Mouse (Mus musculus) urinary bladder, postnatal 14 days (tissue): ENCODE measurements around the gene Unkl.

Source experiments
- DNase-seq: peaks from one replicate; pipeline ENCODE4 v3.0.0; 2021; ENCODE audit warnings: low spot score

Unkl gene

DNA sequence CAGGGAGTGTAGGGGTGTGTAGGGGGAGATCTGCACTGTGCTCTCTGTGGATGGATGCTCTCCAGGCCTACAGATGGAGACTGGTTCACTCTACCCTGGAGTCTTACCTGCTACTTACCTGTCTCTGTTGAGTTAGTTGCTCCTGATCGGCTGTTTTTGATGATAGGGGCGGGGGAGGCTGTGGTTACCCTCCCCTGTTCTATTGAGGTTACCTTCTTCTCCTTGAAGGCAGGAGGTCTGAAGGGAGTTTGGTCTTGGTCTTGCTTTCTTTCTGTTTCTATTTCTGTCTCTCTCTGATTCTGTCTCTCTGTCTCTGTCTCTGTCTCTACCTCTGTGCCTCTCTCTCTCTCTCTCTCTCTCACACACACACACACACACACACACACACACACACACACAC is 66.9 kb downstream of the Unkl start:
- no peak for DNase-seq

DNA sequence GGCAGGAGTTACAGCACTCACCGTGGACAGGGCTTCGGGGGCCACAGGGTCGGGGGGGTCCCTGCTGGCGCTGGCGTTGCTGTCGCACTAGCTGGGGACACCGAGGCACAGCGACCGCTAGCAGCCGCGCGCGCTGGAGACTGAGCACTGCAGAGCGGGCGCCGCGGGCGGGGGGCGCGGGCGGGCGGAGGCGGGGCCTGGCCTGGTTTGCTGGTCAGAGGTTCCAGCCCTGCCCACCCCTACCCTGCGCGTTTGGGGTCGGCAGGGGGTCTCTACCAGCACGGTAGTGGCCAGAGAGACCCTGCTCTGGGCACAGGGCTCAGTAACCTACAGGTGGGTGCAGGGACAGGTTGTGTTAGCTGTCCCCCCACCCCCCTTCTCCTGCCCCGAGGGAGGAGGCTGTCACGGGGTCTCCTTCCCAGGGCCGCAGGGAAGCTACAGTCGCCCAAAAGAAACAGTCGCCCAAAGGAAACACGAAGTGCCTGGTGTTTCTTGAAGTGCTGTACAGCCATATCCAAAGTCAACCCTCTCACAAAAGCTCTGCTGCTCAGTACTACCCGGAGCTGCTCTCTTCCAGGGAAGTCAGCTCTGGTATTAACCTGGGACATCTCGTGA is 68.0 kb downstream of the Unkl start, which contains the start of gene Baiap3:
Gene Baiap3 (minus strand): TSS at position 225 of the 615 bp plus-strand sequence.
- DNase-seq, result no peak

DNA sequence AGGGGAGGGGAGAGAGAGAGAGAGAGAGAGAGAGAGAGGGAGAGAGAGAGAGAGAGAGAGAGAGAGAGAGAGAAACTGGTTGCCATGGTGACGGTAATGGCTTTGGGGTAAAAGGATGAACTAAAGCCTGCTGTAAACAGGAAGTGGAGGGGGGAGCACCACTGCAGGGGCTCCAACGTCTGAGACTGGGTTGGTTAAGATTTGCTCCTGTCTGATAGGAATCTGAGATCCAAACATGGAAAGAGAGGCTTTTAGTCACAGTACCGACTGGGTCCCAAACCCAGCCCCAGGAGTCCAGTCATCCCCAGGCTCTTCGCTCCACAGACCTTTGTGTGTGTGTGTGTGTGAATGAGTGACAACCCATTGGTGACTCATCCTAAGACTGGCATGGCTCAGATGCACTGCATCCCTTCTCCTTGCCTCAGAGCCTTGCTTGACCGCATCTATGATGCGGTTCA is 69.6 kb downstream of the Unkl start:
- DNase-seq, result no peak

DNA sequence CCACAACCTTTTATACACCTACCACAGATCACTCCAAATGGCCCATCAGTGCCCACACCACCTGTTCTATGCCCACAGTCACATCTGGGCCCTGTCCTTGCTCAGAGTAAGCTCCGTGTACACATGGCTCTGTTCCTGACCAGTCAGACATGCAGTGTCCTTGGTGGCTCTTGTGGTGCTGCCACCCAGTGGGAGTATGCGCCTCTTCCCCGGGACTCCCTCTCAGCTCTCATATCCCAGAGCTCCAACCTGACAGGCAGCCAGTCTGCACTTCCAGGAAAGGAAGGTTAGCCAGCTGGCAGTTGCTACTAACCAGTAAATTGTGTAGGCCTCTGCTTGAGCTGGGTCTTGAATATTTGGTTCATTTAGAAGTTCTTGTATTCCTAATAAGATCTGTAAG is 76.3 kb downstream of the Unkl start:
- no peak for DNase-seq

DNA sequence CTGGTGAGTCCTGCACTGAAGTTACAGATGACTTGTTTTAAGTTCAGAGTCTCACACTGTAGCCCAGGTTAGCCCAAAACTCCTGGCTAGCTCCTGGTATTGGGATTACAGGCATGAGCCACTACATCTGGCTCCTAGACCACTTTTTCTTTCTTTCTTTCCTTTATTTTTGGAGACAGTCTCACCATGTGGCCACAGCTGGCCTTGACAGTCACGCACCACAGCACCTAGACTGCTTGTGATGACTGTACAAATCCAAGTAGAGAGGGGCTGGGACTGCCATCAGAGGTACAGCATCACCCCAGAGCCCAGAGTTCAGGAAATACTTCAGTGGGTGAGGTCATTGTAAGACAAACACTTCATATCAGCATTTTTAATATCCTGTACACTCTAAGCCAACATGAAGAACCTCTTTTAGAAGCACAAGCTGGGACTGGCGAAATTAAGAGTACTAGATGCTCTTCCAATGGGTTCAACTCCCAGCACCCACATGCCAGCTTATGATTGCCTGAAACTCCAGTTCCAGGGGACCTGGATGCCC is 82.7 kb downstream of the Unkl start:
- no peak for DNase-seq

DNA sequence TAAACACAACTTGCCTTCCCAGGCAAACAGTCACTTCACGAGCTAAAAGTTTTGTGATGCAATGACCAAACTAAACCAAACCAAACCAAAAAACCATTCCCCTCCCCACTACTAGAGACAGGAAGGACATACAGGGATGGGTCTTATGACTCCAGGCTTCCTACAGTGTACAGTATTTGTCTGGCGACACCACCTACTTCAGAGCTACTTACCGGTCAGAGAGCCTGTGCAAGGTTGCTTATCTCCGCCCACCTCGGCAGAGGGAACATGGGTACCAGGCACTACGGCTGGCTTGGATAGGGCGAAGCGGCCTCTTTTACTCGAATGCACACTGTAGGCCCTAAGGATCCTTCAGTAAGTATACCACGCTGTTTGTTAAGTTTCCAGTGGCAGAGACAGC is 84.1 kb downstream of the Unkl start:
- peak; percentile 30 for DNase-seq

DNA sequence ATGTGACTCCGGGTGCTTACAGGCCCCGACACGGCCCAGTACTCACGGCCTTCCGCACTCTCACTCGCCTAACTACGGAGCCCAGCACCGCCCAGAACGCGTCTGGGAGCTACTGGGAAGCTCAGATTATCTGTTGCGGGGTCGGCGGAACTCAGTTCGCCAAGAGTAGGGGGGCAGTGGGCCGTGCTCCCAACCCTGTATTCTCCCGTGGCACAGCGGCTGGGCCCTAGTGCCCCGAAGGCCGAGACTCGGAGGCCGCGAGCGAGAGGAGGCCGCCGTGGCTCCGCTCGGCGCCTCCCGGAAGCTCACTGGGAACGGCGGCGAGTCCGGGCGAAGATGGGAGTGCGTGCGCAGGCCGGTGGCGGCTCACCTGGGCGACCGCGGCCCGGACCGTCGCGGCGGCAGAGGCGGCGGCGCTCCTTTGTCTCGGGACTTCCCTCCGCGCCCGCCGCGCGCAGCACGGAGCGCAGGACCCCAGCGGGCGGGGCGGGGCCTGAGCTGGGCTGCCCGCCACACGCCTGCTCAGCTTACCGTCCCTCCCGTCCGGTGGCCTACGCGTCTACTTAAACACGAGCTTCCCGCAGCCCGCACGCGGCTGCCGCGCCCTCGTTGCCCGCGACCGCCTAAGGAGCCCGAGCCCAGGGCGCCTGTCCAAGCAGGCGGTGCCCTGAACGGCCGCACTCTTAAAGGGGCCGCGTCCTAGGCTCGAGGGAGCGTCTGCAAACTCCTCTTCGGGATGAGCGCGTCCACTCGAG is 84.9 kb downstream of the Unkl start:
- DNase-seq, result peak; percentile 89

DNA sequence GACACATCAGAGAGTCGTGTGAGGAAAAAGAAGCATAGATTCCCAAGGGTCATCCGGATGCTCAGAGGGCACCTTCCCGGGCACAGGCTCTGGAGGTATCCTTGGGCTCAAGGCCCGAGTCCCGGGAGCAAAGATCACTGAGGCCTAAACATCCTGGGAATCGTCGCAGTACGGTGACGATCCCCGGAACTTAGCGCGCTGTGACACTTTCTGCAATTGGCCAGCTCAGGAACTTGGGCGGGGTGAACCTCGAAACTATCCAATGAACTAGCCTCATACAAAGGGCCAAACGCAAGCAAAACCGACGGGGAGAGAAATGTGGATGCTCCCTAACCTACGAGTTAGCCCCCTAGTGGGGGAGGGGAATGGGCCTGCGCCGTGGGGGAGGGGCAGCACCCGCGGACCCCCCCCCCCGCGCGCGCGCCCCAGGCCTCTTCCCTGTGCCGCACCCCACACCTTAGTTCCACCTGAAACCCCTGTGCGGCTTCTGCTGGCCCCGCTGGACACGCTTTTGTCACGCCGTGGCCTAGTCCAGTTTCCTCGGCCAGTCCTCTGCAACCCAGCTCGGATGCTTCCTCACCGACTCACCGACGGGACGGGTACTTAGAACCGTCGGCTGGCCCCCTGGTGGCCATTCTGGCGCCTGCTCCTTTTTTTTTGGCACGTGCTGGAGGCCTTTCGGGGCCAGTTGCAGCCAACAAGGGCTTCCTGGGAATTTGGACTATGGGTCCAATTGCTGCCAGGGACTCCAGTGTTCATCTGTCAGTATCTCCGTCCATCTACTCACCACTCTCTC is 85.7 kb downstream of the Unkl start:
- peak; percentile 92 for DNase-seq

DNA sequence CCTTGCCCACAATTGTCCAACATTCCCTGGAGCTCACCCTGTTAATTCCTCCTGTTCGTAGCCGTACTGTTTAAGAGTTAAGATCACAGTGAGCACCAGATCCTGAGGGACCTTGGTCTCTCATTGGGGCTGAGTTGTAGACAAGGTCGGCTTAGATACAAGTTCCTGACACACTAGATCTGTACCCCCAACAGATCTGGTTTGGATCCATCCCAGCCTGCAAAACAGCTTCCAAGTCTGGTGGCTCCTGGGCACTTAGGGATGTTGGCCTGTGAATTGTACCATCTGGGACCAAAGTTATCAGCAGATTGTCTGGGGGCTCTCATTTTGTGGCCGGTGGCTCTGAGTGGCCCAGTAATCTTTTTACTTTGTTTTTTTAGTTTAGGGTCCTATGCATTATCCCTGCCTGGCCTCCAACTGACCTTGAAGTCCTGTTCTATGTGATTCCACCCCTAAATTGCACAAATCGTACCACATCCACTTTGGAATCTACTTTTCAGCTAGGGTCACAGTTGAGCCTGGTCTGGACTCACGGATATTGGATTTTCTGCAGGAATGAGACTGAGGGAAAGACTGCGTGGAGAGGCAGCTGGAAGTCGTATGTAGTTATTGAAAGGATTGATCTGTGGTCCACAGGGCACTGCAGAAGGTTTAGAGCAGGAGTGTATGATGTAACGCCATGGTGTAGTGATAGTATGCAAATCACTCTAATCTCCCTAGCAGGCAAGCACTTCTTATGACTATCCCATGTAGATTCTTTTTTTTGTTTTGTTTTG is 86.6 kb downstream of the Unkl start, which contains the start of gene Ube2i:
Gene Ube2i (minus strand): TSS at position 52 of the 776 bp plus-strand sequence.
- DNase-seq, result no peak

DNA sequence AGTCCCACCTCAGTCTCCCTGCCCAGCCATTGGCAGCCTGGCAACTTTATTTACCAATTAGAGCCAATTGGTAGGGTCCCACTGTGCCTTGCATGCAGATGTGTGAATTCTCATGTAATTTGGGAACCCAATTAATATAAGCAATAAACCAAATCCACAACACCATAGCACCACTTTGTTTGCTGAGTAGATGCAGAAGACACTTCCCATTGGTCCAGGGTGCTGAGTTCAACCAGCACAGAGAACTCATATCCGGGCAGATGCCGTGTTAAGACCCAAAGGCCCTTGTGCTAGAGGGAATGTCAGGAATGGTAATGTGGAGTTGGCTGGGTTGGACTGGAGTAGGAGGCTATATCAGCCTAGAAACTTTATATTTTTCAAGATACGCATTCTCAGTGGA is 87.6 kb downstream of the Unkl start:
- DNase-seq, result no peak

DNA sequence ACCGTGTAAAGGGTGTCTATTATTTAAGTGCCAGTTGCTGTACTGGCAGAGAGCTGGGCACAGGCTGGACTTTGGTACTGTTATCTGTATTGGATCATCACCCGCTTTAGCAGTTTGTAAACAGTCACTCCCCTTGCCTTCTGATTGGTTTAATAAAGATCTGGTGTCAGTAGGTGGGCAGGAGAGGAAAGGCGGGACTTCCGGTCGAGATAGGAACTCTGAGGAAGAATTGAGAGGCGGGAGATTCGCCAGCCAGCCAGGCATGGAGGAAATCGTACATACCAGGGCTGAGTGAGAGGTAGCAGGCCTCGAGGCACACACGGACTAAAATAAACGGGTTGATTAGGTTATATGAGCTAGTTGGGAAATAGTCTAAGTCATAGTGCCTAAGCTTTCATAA is 93.9 kb downstream of the Unkl start:
- peak; percentile 72 for DNase-seq
